Mouse (Mus musculus) MEL (cell line): ENCODE data around the gene Btbd1. TPM values are rescaled to one million over a fixed set of nuclear protein-coding genes. Genes with fewer than 3 reads are reported as not detected.

Experiments
- DNase-seq: peaks from one replicate; pipeline ENCODE4 v3.0.0; 2011; ENCODE audit warnings: low read depth, low spot score
- H3K27ac ChIP-seq: 2 replicates; pipeline ENCODE4 v1.5.1; 2012; ENCODE audit warnings: low read depth, mild to moderate bottlenecking, control low read depth, low read length, moderate library complexity; ENCODE audit not compliant: control insufficient read depth
- H3K27me3 ChIP-seq, 2 experiments: fragments of 150-350 bp in 1 of 2; sonication (generic) in 1 of 2; 2 replicates each; pipeline ENCODE4 v1.6.1; 2012; ENCODE audit warnings: low read length in 2 of 2, mild to moderate bottlenecking in 2 of 2, improper control_type of control experiment in 1 of 2, moderate library complexity in 1 of 2; ENCODE audit not compliant: insufficient read depth in 2 of 2, control insufficient read depth in 1 of 2
- H3K36me3 ChIP-seq, 2 experiments: 2 replicates each; pipeline ENCODE4 v1.6.1; 2012 to 2014; ENCODE audit warnings: low read length in 2 of 2, improper control_type of control experiment in 1 of 2, inconsistent platforms in 1 of 2, mild to moderate bottlenecking in 1 of 2; ENCODE audit not compliant: insufficient read depth in 2 of 2, control insufficient read depth in 1 of 2
- H3K4me1 ChIP-seq, 2 experiments: fragments of 150-350 bp in 1 of 2; sonication (generic) in 1 of 2; 2 replicates each; pipeline ENCODE4 v1.6.1; 2012; ENCODE audit warnings: low read length in 2 of 2, improper control_type of control experiment in 1 of 2, mild to moderate bottlenecking in 1 of 2; ENCODE audit not compliant: insufficient read depth in 2 of 2, control insufficient read depth in 1 of 2
- H3K4me3 ChIP-seq, 2 experiments: fragments of 150-350 bp in 1 of 2; sonication (generic) in 1 of 2; 2 replicates each; pipeline ENCODE4 v1.5.1; 2012; ENCODE audit warnings: low read depth in 2 of 2, low read length in 2 of 2, mild to moderate bottlenecking in 2 of 2, moderate library complexity in 2 of 2, control low read depth in 1 of 2, improper control_type of control experiment in 1 of 2; ENCODE audit not compliant: control insufficient read depth in 1 of 2, insufficient read depth in 1 of 2
- H3K79me2 ChIP-seq: 2 replicates; pipeline ENCODE4 v1.6.1; 2012; ENCODE audit warnings: mild to moderate bottlenecking, low read length, moderate library complexity; ENCODE audit not compliant: control insufficient read depth, poor library complexity, insufficient read depth
- H3K9ac ChIP-seq: 2 replicates; pipeline ENCODE4 v1.6.1; 2012; ENCODE audit warnings: low read depth, mild to moderate bottlenecking, control low read depth, low read length, moderate library complexity; ENCODE audit not compliant: control insufficient read depth, poor library complexity, severe bottlenecking
- H3K9me3 ChIP-seq: fragments of 150-350 bp; sonication (generic); replicated peaks from 2 replicates; pipeline ENCODE4 v1.6.1; 2012; ENCODE audit warnings: mild to moderate bottlenecking, low read length, improper control_type of control experiment, moderate library complexity; ENCODE audit not compliant: insufficient read depth
- CHD1 ChIP-seq: IDR thresholded peaks from 2 replicates; pipeline ENCODE4 v1.6.1; 2012; ENCODE audit warnings: low read depth, mild to moderate bottlenecking, inconsistent platforms, low read length, improper control_type of control experiment
- CHD2 ChIP-seq: IDR thresholded peaks from 2 replicates; pipeline ENCODE4 v1.6.1; 2011; ENCODE audit warnings: low read length, improper control_type of control experiment
- CTCF ChIP-seq, 3 experiments: IDR thresholded peaks in 2 of 3; conservative IDR thresholded peaks in 1 of 3; 2 replicates each; pipeline ENCODE4 v1.5.1; 2011 to 2012; ENCODE audit warnings: low read length in 3 of 3, low read depth in 2 of 3, mild to moderate bottlenecking in 2 of 3, improper control_type of control experiment in 1 of 3, inconsistent platforms in 1 of 3, mixed read lengths in 1 of 3, moderate library complexity in 1 of 3; ENCODE audit not compliant: control insufficient read depth in 1 of 3, insufficient read depth in 1 of 3, poor library complexity in 1 of 3, severe bottlenecking in 1 of 3
- E2F4 ChIP-seq: IDR thresholded peaks from 2 replicates; pipeline ENCODE4 v1.6.1; 2011; ENCODE audit warnings: low read depth, low read length, improper control_type of control experiment, borderline replicate concordance
- ELF1 ChIP-seq: IDR thresholded peaks from 2 replicates; pipeline ENCODE4 v1.6.1; 2014; ENCODE audit warnings: low read depth, mild to moderate bottlenecking, inconsistent platforms, low read length, improper control_type of control experiment, moderate library complexity
- ETS1 ChIP-seq: IDR thresholded peaks from 2 replicates; pipeline ENCODE4 v1.6.1; 2012; ENCODE audit warnings: low read depth, mild to moderate bottlenecking, inconsistent platforms, low read length, improper control_type of control experiment, moderate library complexity
- GATA1 ChIP-seq: IDR thresholded peaks from 2 replicates; pipeline ENCODE4 v1.6.1; 2011; ENCODE audit warnings: low read depth, low read length, improper control_type of control experiment
- HCFC1 ChIP-seq: IDR thresholded peaks from 2 replicates; pipeline ENCODE4 v1.6.1; 2012; ENCODE audit warnings: low read depth, mild to moderate bottlenecking, inconsistent platforms, low read length, improper control_type of control experiment, moderate library complexity
- JUND ChIP-seq: IDR thresholded peaks from 2 replicates; pipeline ENCODE4 v1.6.1; 2011; ENCODE audit warnings: low read depth, mild to moderate bottlenecking, improper control_type of control experiment, low read length
- MAFK ChIP-seq: IDR thresholded peaks from 2 replicates; pipeline ENCODE4 v1.6.1; 2011; ENCODE audit warnings: low read depth, mild to moderate bottlenecking, low read length, improper control_type of control experiment, borderline replicate concordance
- MAX ChIP-seq: IDR thresholded peaks from 2 replicates; pipeline ENCODE4 v1.6.1; 2011; ENCODE audit warnings: low read length, improper control_type of control experiment
- MAZ ChIP-seq: IDR thresholded peaks from 2 replicates; pipeline ENCODE4 v1.6.1; 2012; ENCODE audit warnings: low read depth, mild to moderate bottlenecking, inconsistent platforms, low read length, improper control_type of control experiment
- MEF2A ChIP-seq: IDR thresholded peaks from 2 replicates; pipeline ENCODE4 v1.6.1; 2014; ENCODE audit warnings: low read depth, mild to moderate bottlenecking, inconsistent platforms, low read length, improper control_type of control experiment; ENCODE audit not compliant: poor library complexity, insufficient replicate concordance, severe bottlenecking; ENCODE audit errors: extremely low read depth
- MXI1 ChIP-seq: IDR thresholded peaks from 2 replicates; pipeline ENCODE4 v1.6.1; 2011; ENCODE audit warnings: mild to moderate bottlenecking, low read depth, low read length, improper control_type of control experiment
- MYB ChIP-seq: IDR thresholded peaks from 2 replicates; pipeline ENCODE4 v1.6.1; 2011; ENCODE audit warnings: mild to moderate bottlenecking, low read depth, low read length, improper control_type of control experiment
- MYC ChIP-seq: IDR thresholded peaks from 2 replicates; pipeline ENCODE4 v1.6.1; 2011; ENCODE audit warnings: low read depth, mild to moderate bottlenecking, low read length, improper control_type of control experiment, moderate library complexity
- NRF1 ChIP-seq: IDR thresholded peaks from 2 replicates; pipeline ENCODE4 v1.6.1; 2014; ENCODE audit warnings: low read depth, mild to moderate bottlenecking, inconsistent platforms, low read length, improper control_type of control experiment, moderate library complexity; ENCODE audit not compliant: poor library complexity, insufficient read depth, severe bottlenecking
- POLR2A ChIP-seq, 2 experiments: IDR thresholded peaks; 2 replicates each; pipeline ENCODE4 v1.6.1; 2011 to 2012; ENCODE audit warnings: low read length in 2 of 2, mild to moderate bottlenecking in 2 of 2, control low read depth in 1 of 2, improper control_type of control experiment in 1 of 2, low read depth in 1 of 2, moderate library complexity in 1 of 2; ENCODE audit not compliant: control insufficient read depth in 1 of 2, insufficient read depth in 1 of 2, poor library complexity in 1 of 2
- POLR2AphosphoS5 ChIP-seq: IDR thresholded peaks from 2 replicates; pipeline ENCODE4 v1.6.1; 2012; ENCODE audit warnings: low read depth, borderline replicate concordance, mild to moderate bottlenecking, inconsistent platforms, low read length, moderate library complexity, mixed read lengths
- RCOR1 ChIP-seq: IDR thresholded peaks from 2 replicates; pipeline ENCODE4 v1.6.1; 2012; ENCODE audit warnings: low read depth, mild to moderate bottlenecking, inconsistent platforms, low read length, improper control_type of control experiment
- SMC3 ChIP-seq: IDR thresholded peaks from 2 replicates; pipeline ENCODE4 v1.6.1; 2011; ENCODE audit warnings: low read depth, low read length, improper control_type of control experiment
- TBP ChIP-seq: IDR thresholded peaks from 2 replicates; pipeline ENCODE4 v1.8.0; 2011; ENCODE audit warnings: low read depth, low read length, improper control_type of control experiment
- USF1 ChIP-seq: IDR thresholded peaks from 2 replicates; pipeline ENCODE4 v1.6.1; 2014; ENCODE audit warnings: low read depth, mild to moderate bottlenecking, inconsistent platforms, low read length, improper control_type of control experiment, moderate library complexity
- USF2 ChIP-seq, 2 experiments: IDR thresholded peaks; 2 replicates each; pipeline ENCODE4 v1.6.1; 2011 to 2012; ENCODE audit warnings: improper control_type of control experiment in 2 of 2, low read length in 2 of 2, borderline replicate concordance in 1 of 2, inconsistent platforms in 1 of 2, low read depth in 1 of 2, mild to moderate bottlenecking in 1 of 2; ENCODE audit not compliant: insufficient read depth in 1 of 2
- ZNF384 ChIP-seq: IDR thresholded peaks from 2 replicates; pipeline ENCODE4 v1.6.1; 2012; ENCODE audit warnings: low read depth, mild to moderate bottlenecking, inconsistent platforms, low read length, improper control_type of control experiment
- polyA plus RNA-seq, 2 experiments: library from polyadenylated mRNA; stranded (reverse) in 1 of 2; unstranded in 1 of 2; fragments of >175 nt in 1 of 2; fragments of >200 nt in 1 of 2; gene quantifications; 2 replicates each; pipeline versions ENCODE4 v1.2.1 to v1.2.4; 2012; ENCODE audit warnings: low replicate concordance in 2 of 2, low read depth in 1 of 2; ENCODE audit not compliant: insufficient read length in 2 of 2, insufficient read depth in 1 of 2, missing spikeins in 1 of 2
- total RNA-seq: library from RNA; depleted of rRNA; stranded (reverse); fragments of 300-350 nt; gene quantifications from 2 replicates; pipeline ENCODE4 v1.2.3, GENCODE M21; 2012

Gene Btbd1
- total and polyA plus RNA-seq, 3 experiments, result 31.0 to 62.0 TPM; not detected in 1

DNA sequence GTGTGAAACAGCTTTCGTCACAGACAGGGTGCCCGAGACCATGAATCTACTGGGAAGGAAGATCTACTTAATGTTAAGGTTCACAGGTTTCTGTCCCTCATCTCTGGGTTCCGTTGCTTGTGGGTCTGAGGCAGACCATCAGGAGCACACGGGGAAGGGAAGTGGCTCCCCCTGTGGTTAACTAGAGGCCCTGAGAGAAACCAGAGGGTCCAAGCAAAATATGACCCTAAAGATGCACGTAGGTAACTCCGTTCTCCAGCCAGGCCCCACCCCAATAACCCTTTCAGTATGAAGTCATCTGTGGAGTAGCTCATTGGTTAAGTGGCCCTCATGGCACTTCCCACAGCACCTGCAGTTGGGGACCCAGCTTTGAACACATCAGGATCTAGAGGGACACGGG, 20.4 kb upstream of the Btbd1 start:
- Histone ChIP-seq H3K27ac (no peak overlapping the region), H3K27me3 (no peaks in the 10 kb centered on the region)
- TF ChIP-seq MAFK (no peak), TBP (no peak), CHD2 (no peak), USF1 (no peak), RCOR1 (no peak), MXI1 (no peak), E2F4 (no peak), MEF2A (no peak), POLR2A (IDR thresholded peaks at IDR 0.05; ENCODE audit: control insufficient read depth in 1 of 2, insufficient read depth in 1 of 2, low read depth in 1 of 2, low read length in 2 of 2, poor library complexity in 1 of 2) (no peak), GATA1 (no peak), CTCF (IDR thresholded peaks at IDR 0.05 in 2 of 3, conservative IDR thresholded peaks at IDR 0.05 in 1 of 3; ENCODE audit: control insufficient read depth in 1 of 3, insufficient read depth in 1 of 3, low read depth in 2 of 3, low read length in 3 of 3, poor library complexity in 1 of 3, severe bottlenecking in 1 of 3) (no peak), JUND (no peak), POLR2AphosphoS5 (no peak)
- TF ChIP-seq, all 39 proteins: peak for 0
- Histone ChIP-seq H3K79me2 (no peaks in the 10 kb centered on the region), H3K4me1 (no peaks in the 10 kb centered on the region), H3K9ac (no peak overlapping the region), H3K36me3 (no peaks in the 10 kb centered on the region), H3K9me3 (no peaks in the 10 kb centered on the region), H3K4me3 (no peak overlapping the region)
- no peak for DNase-seq

DNA sequence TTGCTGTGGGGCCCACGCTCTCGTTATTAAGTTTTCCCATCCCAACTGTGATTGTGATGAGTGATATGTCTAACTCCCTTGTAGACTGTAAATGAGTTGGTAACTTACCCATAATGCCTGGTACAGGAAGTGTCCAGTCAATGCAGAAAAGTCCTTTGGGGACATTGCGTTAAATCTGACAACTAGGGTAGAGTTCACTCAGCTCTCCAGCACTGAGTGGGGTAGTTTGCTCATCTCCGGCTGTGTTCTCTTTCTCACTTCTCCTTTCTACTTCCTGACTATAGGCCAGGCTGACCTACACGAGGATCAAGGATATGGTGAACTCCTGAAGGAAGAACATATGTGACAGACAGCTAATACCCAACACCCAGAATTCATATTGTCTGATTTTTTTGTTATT, 20.0 kb upstream of the Btbd1 start:
- no peak for TF ChIP-seq POLR2AphosphoS5
- no peak for TF ChIP-seq MYB
- no peak for TF ChIP-seq MAZ
- no peak for TF ChIP-seq MAX
- TF ChIP-seq USF2 (IDR thresholded peaks at IDR 0.05; ENCODE audit: borderline replicate concordance in 1 of 2, insufficient read depth in 1 of 2, low read depth in 1 of 2, low read length in 2 of 2), result no peak
- no peak for TF ChIP-seq ZNF384
- TF ChIP-seq JUND, result no peak
- no peak for TF ChIP-seq CHD1
- TF ChIP-seq MXI1, result no peak
- no peak for TF ChIP-seq SMC3
- no peak for TF ChIP-seq MEF2A
- TF ChIP-seq NRF1, result no peak
- no peak for TF ChIP-seq USF1
- TF ChIP-seq CTCF (IDR thresholded peaks at IDR 0.05 in 2 of 3, conservative IDR thresholded peaks at IDR 0.05 in 1 of 3; ENCODE audit: control insufficient read depth in 1 of 3, insufficient read depth in 1 of 3, low read depth in 2 of 3, low read length in 3 of 3, poor library complexity in 1 of 3, severe bottlenecking in 1 of 3), result no peak
- TF ChIP-seq ETS1, result no peak
- no peak for TF ChIP-seq ELF1
- TF ChIP-seq HCFC1, result no peak
- no peak for TF ChIP-seq MYC
- no peak for DNase-seq
- no peaks in the 10 kb centered on the region for H3K4me1 ChIP-seq
- no peak overlapping the region for H3K27ac ChIP-seq
- no peaks in the 10 kb centered on the region for H3K79me2 ChIP-seq
- H3K27me3 ChIP-seq, result no peaks in the 10 kb centered on the region
- H3K4me3 ChIP-seq, result no peak overlapping the region
- no peak overlapping the region for H3K9ac ChIP-seq
- no peaks in the 10 kb centered on the region for H3K9me3 ChIP-seq
- no peaks in the 10 kb centered on the region for H3K36me3 ChIP-seq
